Mouse (Mus musculus) myocyte (in vitro differentiated cells): ENCODE data around the gene Reep1. TPM values are rescaled to one million over a fixed set of nuclear protein-coding genes. Genes with fewer than 3 reads are reported as not detected.

Source experiments
- H3K27me3 ChIP-seq: one replicate; pipeline ENCODE4 v1.6.1; 2011; ENCODE audit not compliant: control insufficient read depth, insufficient read depth, insufficient read length
- H3K36me3 ChIP-seq: one replicate; pipeline ENCODE4 v1.6.1; 2011; ENCODE audit not compliant: control insufficient read depth, insufficient read depth
- H3K4me2 ChIP-seq: one replicate; pipeline ENCODE4 v1.6.1; 2011; ENCODE audit warnings: low read depth, control low read depth
- H3K4me3 ChIP-seq: one replicate; pipeline ENCODE4 v1.5.1; 2011; ENCODE audit warnings: mild to moderate bottlenecking, control low read depth, moderate library complexity
- H3K79me2 ChIP-seq: one replicate; pipeline ENCODE4 v1.6.1; 2011; ENCODE audit not compliant: control insufficient read depth, insufficient read depth
- H3ac ChIP-seq: one replicate; pipeline ENCODE4 v1.6.1; 2011; ENCODE audit not compliant: control insufficient read depth, insufficient read length
- CEBPB ChIP-seq: IDR thresholded peaks from 2 replicates; pipeline ENCODE4 v1.6.1; 2011; ENCODE audit warnings: mild to moderate bottlenecking, moderate library complexity; ENCODE audit not compliant: poor library complexity, insufficient read depth, severe bottlenecking
- E2F4 ChIP-seq: IDR thresholded peaks from one replicate; pipeline ENCODE4 v1.6.1; 2011; ENCODE audit warnings: mild to moderate bottlenecking, control low read depth, moderate library complexity; ENCODE audit not compliant: insufficient read depth
- MAX ChIP-seq: IDR thresholded peaks from one replicate; pipeline ENCODE4 v1.6.1; 2011; ENCODE audit warnings: low read depth, mild to moderate bottlenecking, control low read depth
- MYOD1 ChIP-seq, 3 experiments: IDR thresholded peaks; one replicate each; pipeline ENCODE4 v1.6.1; 2011; ENCODE audit warnings: control low read depth in 2 of 3, low read depth in 2 of 3, mild to moderate bottlenecking in 2 of 3, moderate library complexity in 1 of 3; ENCODE audit not compliant: insufficient read length in 2 of 3, control insufficient read depth in 1 of 3
- MYOG ChIP-seq, 3 experiments: IDR thresholded peaks; one replicate each; pipeline ENCODE4 v1.6.1; 2011; ENCODE audit warnings: control low read depth in 2 of 3, low read depth in 2 of 3, mild to moderate bottlenecking in 2 of 3; ENCODE audit not compliant: insufficient read length in 2 of 3, control insufficient read depth in 1 of 3, insufficient read depth in 1 of 3
- POLR2A ChIP-seq: IDR thresholded peaks from one replicate; pipeline ENCODE4 v1.6.1; 2011; ENCODE audit warnings: low read depth, mild to moderate bottlenecking, control low read depth, moderate library complexity; ENCODE audit not compliant: insufficient read length
- POLR2AphosphoS2 ChIP-seq: IDR thresholded peaks from one replicate; pipeline ENCODE4 v1.6.1; 2011; ENCODE audit warnings: low read depth, control low read depth; ENCODE audit not compliant: insufficient read length
- REST ChIP-seq: IDR thresholded peaks from one replicate; pipeline ENCODE4 v1.6.1; 2011; ENCODE audit warnings: mild to moderate bottlenecking, control low read depth, moderate library complexity; ENCODE audit not compliant: insufficient read depth, insufficient read length
- SRF ChIP-seq: IDR thresholded peaks from one replicate; pipeline ENCODE4 v1.6.1; 2011; ENCODE audit warnings: low read depth; ENCODE audit not compliant: control insufficient read depth, insufficient read length
- TCF12 ChIP-seq: IDR thresholded peaks from one replicate; pipeline ENCODE4 v1.6.1; 2011; ENCODE audit warnings: mild to moderate bottlenecking, control low read depth; ENCODE audit not compliant: poor library complexity, insufficient read depth, severe bottlenecking
- TCF3 ChIP-seq: IDR thresholded peaks from one replicate; pipeline ENCODE4 v1.6.1; 2011; ENCODE audit warnings: low read depth, control low read depth; ENCODE audit not compliant: insufficient read length
- USF1 ChIP-seq: IDR thresholded peaks from one replicate; pipeline ENCODE4 v1.6.1; 2011; ENCODE audit warnings: low read depth, mild to moderate bottlenecking, control low read depth, moderate library complexity
- polyA plus RNA-seq: library from polyadenylated mRNA; unstranded; fragments of >200 nt; fragmentation: generic; extraction: Trizol; gene quantifications from one replicate; pipeline ENCODE4 v1.2.1, GENCODE M21; 2012; ENCODE audit warnings: missing spikeins

Reep1 gene
- polyA plus RNA-seq, 1 experiment = 1.1 TPM

GRCm38 (mm10) chr6:71741998-71742636 lies 34.8 kb downstream of the Reep1 start:
- Histone ChIP-seq H3K79me2 (no peaks in the 10 kb centered on the region), H3K36me3 (no peaks in the 10 kb centered on the region), H3K4me2 (no peak overlapping the region), H3K4me3 (no peak overlapping the region), H3K27me3 (no peaks in the 10 kb centered on the region), H3ac (no peak overlapping the region)
- no peak for TF ChIP-seq MYOG (IDR thresholded peaks at IDR 0.05; ENCODE audit: control insufficient read depth in 1 of 3, insufficient read depth in 1 of 3, insufficient read length in 2 of 3, low read depth in 2 of 3)
- TF ChIP-seq E2F4 = no peak
- no peak for TF ChIP-seq REST
- TF ChIP-seq MYOD1 (IDR thresholded peaks at IDR 0.05; ENCODE audit: control insufficient read depth in 1 of 3, insufficient read length in 2 of 3, low read depth in 2 of 3) = no peak
- TF ChIP-seq TCF3 = no peak
- no peak for TF ChIP-seq CEBPB
- TF ChIP-seq POLR2AphosphoS2 = no peak

GRCm38 (mm10) chr6:71744934-71745333 lies 37.6 kb downstream of the Reep1 start:
- no peaks in the 10 kb centered on the region for H3K36me3 ChIP-seq
- H3K27me3 ChIP-seq = no peaks in the 10 kb centered on the region
- no peak overlapping the region for H3ac ChIP-seq
- no peak for TF ChIP-seq REST
- no peak for TF ChIP-seq MYOD1 (IDR thresholded peaks at IDR 0.05; ENCODE audit: control insufficient read depth in 1 of 3, insufficient read length in 2 of 3, low read depth in 2 of 3)
- TF ChIP-seq TCF12 = no peak
- no peak for TF ChIP-seq TCF3
- TF ChIP-seq POLR2AphosphoS2 = no peak
- no peak for TF ChIP-seq CEBPB
- no peak for TF ChIP-seq E2F4
- TF ChIP-seq SRF = no peak
- no peak for TF ChIP-seq MYOG (IDR thresholded peaks at IDR 0.05; ENCODE audit: control insufficient read depth in 1 of 3, insufficient read depth in 1 of 3, insufficient read length in 2 of 3, low read depth in 2 of 3)
- TF ChIP-seq USF1 = no peak
- TF ChIP-seq MAX = no peak
- no peak for TF ChIP-seq POLR2A
- H3K79me2 ChIP-seq = no peaks in the 10 kb centered on the region
- peak overlapping the region; percentile 3 for H3K4me2 ChIP-seq
- H3K4me3 ChIP-seq = no peak overlapping the region

- Histone ChIP-seq H3ac (no peak overlapping the region), H3K36me3 (no peaks in the 10 kb centered on the region), H3K4me3 (no peak overlapping the region), H3K79me2 (no peaks in the 10 kb centered on the region), H3K4me2 (peak overlapping the region; percentile 18), H3K27me3 (no peaks in the 10 kb centered on the region)
- TF ChIP-seq E2F4 (no peak), REST (no peak), POLR2AphosphoS2 (no peak), MYOD1 (IDR thresholded peaks at IDR 0.05; ENCODE audit: control insufficient read depth in 1 of 3, insufficient read length in 2 of 3, low read depth in 2 of 3) (no peak), CEBPB (no peak), TCF12 (no peak), MYOG (IDR thresholded peaks at IDR 0.05; ENCODE audit: control insufficient read depth in 1 of 3, insufficient read depth in 1 of 3, insufficient read length in 2 of 3, low read depth in 2 of 3) (no peak)
These were observed 38.3 kb downstream of the Reep1 start for GRCm38 (mm10) chr6:71745482-71746234.

- Histone ChIP-seq H3K27me3 (no peaks in the 10 kb centered on the region), H3K36me3 (no peaks in the 10 kb centered on the region), H3ac (no peak overlapping the region), H3K4me2 (no peak overlapping the region), H3K4me3 (no peak overlapping the region), H3K79me2 (no peaks in the 10 kb centered on the region)
- TF ChIP-seq MAX = no peak
- TF ChIP-seq POLR2A = no peak
- no peak for TF ChIP-seq MYOG (IDR thresholded peaks at IDR 0.05; ENCODE audit: control insufficient read depth in 1 of 3, insufficient read depth in 1 of 3, insufficient read length in 2 of 3, low read depth in 2 of 3)
- no peak for TF ChIP-seq E2F4
- TF ChIP-seq MYOD1 (IDR thresholded peaks at IDR 0.05; ENCODE audit: control insufficient read depth in 1 of 3, insufficient read length in 2 of 3, low read depth in 2 of 3) = no peak
- no peak for TF ChIP-seq CEBPB
- no peak for TF ChIP-seq USF1
- no peak for TF ChIP-seq TCF12
- TF ChIP-seq TCF3 = no peak
- no peak for TF ChIP-seq POLR2AphosphoS2
- TF ChIP-seq SRF = no peak
- no peak for TF ChIP-seq REST
These were observed 38.9 kb downstream of the Reep1 start for GRCm38 (mm10) chr6:71746246-71746645.

DNA sequence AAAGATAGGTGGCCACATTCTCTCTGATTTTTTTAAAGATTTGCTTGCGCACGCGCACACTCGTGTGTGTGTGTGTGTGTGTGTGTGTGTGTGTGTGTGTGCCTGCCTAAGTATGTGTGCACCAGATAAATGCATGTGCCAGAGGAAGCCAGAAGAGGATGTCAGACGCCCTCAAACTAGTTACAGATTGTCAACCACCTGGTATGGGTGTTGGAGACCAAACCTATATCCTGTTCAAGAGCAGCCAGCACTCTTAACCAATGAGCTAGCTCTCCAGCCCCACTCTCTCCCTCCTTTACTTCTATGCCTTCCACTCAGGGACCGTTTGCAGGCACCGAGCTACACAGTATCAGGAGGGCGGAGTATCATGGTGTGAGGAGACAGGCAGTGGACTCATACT lies 39.5 kb downstream of the Reep1 start:
- H3K27me3 ChIP-seq = no peaks in the 10 kb centered on the region
- TF ChIP-seq CEBPB (no peak), USF1 (no peak), MYOG (IDR thresholded peaks at IDR 0.05; ENCODE audit: control insufficient read depth in 1 of 3, insufficient read depth in 1 of 3, insufficient read length in 2 of 3, low read depth in 2 of 3) (no peak), MAX (no peak), E2F4 (no peak), REST (no peak), TCF12 (no peak), SRF (no peak), MYOD1 (IDR thresholded peaks at IDR 0.05; ENCODE audit: control insufficient read depth in 1 of 3, insufficient read length in 2 of 3, low read depth in 2 of 3) (no peak), POLR2A (no peak), TCF3 (no peak), POLR2AphosphoS2 (no peak)
- no peak overlapping the region for H3K4me2 ChIP-seq
- H3ac ChIP-seq = no peak overlapping the region
- no peak overlapping the region for H3K4me3 ChIP-seq
- H3K36me3 ChIP-seq = no peaks in the 10 kb centered on the region
- H3K79me2 ChIP-seq = no peaks in the 10 kb centered on the region
